Mouse (Mus musculus) hematopoietic multipotent progenitor cell, adult 10-12 weeks (in vitro differentiated cells): ENCODE measurements around the gene Rb1. TPM values are rescaled to one million over a fixed set of nuclear protein-coding genes. Genes with fewer than 3 reads are reported as not detected.

Source experiments
- polyA plus RNA-seq: library from polyadenylated mRNA; stranded (reverse); fragments of >175 nt; gene quantifications from 2 replicates; pipeline ENCODE4 v1.2.3, GENCODE M21; 2012; ENCODE audit warnings: low replicate concordance

Rb1 gene
- polyA plus RNA-seq: 9.9 and 13.2 TPM in 2 replicates

DNA sequence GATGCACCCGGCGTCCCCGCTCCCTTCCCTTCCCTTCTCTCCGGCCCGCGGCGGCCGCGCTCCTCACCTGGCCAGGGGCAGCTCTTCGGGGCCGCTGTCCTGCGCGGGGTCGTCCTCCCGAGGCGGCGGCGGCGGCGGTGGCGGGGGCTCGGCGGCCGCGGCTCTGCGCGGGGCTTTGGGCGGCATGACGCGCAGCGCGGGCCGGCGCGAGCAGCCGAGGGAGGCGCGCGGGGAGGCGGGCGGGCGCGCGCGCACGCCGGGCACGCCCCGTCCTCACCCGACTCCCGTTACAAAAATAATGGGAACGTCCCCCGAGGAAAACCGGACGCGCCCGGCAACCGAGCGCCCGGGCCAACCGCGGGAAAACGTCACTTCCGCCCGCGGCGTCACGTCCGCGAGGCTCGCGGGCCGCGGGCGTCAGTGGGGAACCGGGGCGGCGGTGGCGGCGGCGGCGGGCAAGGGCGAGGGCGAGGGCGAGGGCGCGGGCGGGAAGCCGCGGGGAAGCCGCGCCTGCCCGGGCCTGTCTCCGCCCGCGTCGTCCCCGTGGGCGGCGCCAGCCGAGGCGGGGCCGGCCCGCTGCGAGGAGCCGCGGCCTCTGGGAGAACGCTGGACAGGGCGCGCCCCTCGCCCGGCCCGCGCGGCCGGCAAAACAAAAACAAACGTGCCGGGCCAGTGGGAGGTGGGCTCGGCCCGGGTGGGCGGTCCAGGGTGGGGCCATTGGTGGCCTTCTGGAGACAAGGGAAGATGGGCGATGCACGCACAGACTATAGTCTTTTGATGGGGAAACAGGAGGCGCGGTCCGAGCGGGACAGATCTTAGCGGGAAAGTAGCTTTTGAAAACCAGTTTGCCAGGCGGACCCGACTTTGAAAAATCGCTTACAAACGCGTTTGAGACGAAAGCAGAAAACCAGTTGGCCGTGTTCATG, at the start of gene Rb1:
Rb1 (minus strand) TSS at position 367 of the 926 bp plus-strand sequence.

DNA sequence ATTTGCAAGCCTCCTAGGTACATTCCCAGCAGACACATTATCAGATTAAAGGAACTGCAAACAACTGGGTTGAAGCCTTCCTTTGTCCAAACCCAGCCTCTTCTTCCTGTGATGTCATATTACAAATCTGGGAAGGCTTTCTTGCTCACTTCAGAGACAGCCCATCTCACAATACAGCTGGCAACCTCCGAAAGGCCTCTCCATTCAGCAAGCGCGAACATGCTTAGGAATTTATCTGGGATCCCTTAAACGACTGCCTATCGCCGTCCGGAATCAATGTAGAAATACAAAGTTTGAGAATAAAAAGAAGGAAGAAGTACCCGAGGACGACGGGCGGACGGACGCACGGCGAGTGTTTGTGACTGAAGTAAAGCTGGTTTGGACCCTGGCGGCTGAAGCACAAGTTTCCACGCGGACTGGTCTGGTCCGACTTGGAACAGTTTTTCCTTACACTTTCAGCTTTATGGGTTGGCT, 87.7 kb downstream of the Rb1 start, which contains the start of gene Lpar6:
Lpar6 (plus strand) TSS at position 48 of the 474 bp plus-strand sequence.

Other genes starting within 250 kb of the Rb1 start
- gene Rcbtb2, start 202.8 kb downstream of the Rb1 start, polyA plus RNA-seq: 11.5 and 16.8 TPM in 2 replicates
- 0.42 and 0.52 TPM in 2 replicates for gene Lpar6, start 87.9 kb downstream of the Rb1 start, polyA plus RNA-seq
- gene Itm2b, start 59.5 kb upstream of the Rb1 start, polyA plus RNA-seq: 263 and 632 TPM in 2 replicates
- 4.2 and 9.9 TPM in 2 replicates for gene Med4, start 184.2 kb upstream of the Rb1 start, polyA plus RNA-seq
- 15.4 and 18.7 TPM in 2 replicates for gene Sucla2, start 199.5 kb upstream of the Rb1 start, polyA plus RNA-seq
- 0.52 and 1.2 TPM in 2 replicates for gene Nudt15, start 222.4 kb upstream of the Rb1 start, polyA plus RNA-seq